Mouse (Mus musculus) liver, embryonic 14.5 days (tissue): Measurements from ENCODE around the gene Rimbp2.

ENCODE experiments used
- CTCF ChIP-seq: IDR thresholded peaks from 2 replicates; pipeline ENCODE4 v1.5.1; 2016; ENCODE audit warnings: antibody characterized with exemption, low read depth, control low read depth
- EP300 ChIP-seq: IDR thresholded peaks from 2 replicates; pipeline ENCODE4 v1.6.1; 2016; ENCODE audit warnings: antibody characterized with exemption, low read depth

DNA sequence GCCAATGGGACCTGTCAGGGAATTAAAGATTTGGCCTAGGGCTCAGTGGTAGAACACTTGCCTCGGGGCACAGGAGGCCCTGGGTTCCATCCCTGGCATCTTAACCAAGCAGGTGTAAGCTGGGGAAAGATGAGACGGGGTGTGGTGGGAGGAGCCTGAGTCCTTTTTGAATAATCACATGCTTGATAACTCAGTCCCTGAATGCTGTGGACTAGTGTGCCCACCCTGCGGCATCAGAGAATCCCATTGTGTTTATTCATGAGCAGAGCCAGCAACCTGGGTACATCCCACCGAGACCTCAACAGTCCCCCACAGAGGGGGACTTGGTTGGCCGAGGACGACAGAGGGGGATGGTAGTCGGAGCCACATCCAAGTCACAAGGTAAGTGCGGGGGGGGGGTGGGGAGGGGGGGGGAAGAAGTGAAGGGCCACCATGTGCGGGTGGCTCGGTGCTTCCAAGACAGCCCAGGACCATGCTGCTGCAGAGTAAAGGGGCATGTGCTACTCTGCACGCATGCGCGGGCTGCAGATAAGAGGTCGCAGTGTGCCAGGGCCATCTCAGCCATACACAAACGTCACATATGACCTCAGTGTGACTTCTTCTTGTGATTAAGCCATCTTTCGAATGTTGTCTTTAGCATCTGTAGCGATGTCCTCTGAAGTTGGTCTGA lies 214.0 kb downstream of the Rimbp2 start:
- TF ChIP-seq CTCF, result no peak
- TF ChIP-seq EP300, result no peak
